Mouse (Mus musculus) liver, adult 2 months (tissue): ENCODE measurements around the gene Spaca4.

Experiments
- CTCF ChIP-seq: fragments of 200-500 bp; IDR thresholded peaks from 2 replicates; pipeline ENCODE4 v1.5.1; 2011; ENCODE audit warnings: low read depth, low read length, control low read depth
- POLR2A ChIP-seq: fragments of 200-500 bp; IDR thresholded peaks from 2 replicates; pipeline ENCODE4 v1.6.1; 2011; ENCODE audit warnings: low read length, control low read depth; ENCODE audit not compliant: insufficient read depth; ENCODE audit errors: extremely low read depth

DNA sequence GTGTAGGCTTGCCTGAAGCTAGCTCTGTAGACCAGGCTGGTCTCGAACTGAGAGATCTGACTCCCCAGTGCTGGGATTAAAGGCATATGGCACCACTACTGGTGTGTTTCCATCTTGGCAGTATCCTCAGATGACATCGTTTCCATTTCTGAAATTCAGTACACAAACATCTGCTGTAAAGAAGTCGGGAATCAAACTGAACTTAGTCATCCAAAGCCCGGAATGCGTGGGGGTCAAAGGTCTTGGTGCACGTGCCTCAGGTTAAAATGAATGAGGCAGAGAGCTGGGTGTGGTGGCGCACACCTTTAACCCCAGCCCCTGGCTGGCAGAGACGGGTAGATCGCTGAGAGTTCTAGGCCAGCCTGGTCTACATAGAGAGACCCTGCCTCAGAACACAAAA lies 24.5 kb upstream of the Spaca4 start:
- TF ChIP-seq POLR2A (no peak), CTCF (no peak)
